Mouse (Mus musculus) testis, adult 2 months (tissue): ENCODE results near the gene Fam208b.

Source experiments
- CTCF ChIP-seq: fragments of 200-500 bp; IDR thresholded peaks from 2 replicates; pipeline ENCODE4 v1.5.1; 2012; ENCODE audit warnings: low read depth, mild to moderate bottlenecking, inconsistent platforms, low read length, moderate library complexity; ENCODE audit not compliant: control insufficient read depth, insufficient read depth, insufficient replicate concordance
- POLR2A ChIP-seq: fragments of 200-500 bp; IDR thresholded peaks from 2 replicates; pipeline ENCODE4 v1.6.1; 2012; ENCODE audit warnings: low read depth, mild to moderate bottlenecking, inconsistent platforms, low read length, moderate library complexity; ENCODE audit not compliant: control insufficient read depth

- no peak for TF ChIP-seq POLR2A
- TF ChIP-seq CTCF: no peak
These were observed 48.6 kb upstream of the Fam208b start for GRCm38 (mm10) chr13:3659163-3660160.
